Mouse (Mus musculus): ENCODE measurements around the gene Clk2. TPM values are rescaled to one million over a fixed set of nuclear protein-coding genes. Genes with fewer than 3 reads are reported as not detected.
"Not testable (repeated sequence)": the region's sequence is repeated elsewhere in the genome, so short reads cannot be mapped to it uniquely, and the experiment has no call there.

Clk2 gene
- polyA plus RNA-seq, 1 experiment from 2014 or later, result 42.5 TPM

DNA sequence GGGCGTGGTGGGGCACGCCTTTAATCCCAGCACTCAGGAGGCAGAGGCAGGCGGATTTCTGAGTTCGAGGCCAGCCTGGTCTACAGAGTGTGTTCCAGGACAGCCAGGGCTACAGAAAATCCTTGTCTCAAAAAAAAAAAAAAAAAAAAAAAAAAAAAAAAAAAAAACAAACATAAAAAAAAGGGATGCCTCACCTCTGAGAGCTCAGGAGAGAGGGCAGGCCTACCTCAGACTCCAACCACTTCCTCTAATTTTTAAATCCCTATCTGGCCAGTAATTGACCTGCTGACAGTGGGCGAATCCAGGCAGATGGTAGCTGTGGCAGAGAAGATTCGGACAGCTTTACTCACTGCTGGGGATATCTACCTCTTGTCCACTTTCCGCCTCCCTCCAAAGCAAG, 51.8 kb downstream of the Clk2 start:
- Histone ChIP-seq H3K36me3 (replicated peaks) (peaks cover 23% of the 10 kb centered on the region), H3K4me1 (peaks cover 73% of the 10 kb centered on the region), H3K27ac (peak overlapping the region; percentile 100; the same call in 1 of the 2 replicates)
- H3K9me3 ChIP-seq; H3K4me3 ChIP-seq (replicated peaks); H3K27me3 ChIP-seq; H3K9ac ChIP-seq; H3K4me2 ChIP-seq; ATAC-seq (ENCODE audit: low FRiP score): not testable (repeated sequence)
- WGBS, result 73% methylated on average over 7 of the region's 7 CpGs

- H3K9me3 ChIP-seq, result no peaks in the 10 kb centered on the region
- 84% methylated on average over 1 of the region's 1 CpGs for WGBS
- no peak overlapping the region for H3K4me2 ChIP-seq
- no peak overlapping the region for H3K4me3 ChIP-seq (replicated peaks)
- H3K27ac ChIP-seq, result peak overlapping the region; percentile 37
- no peak for ATAC-seq (ENCODE audit: low FRiP score)
- peaks cover 40% of the 10 kb centered on the region for H3K36me3 ChIP-seq (replicated peaks)
- peaks cover 75% of the 10 kb centered on the region for H3K4me1 ChIP-seq
- peak overlapping the region; percentile 17; the same call in 1 of the 2 replicates for H3K9ac ChIP-seq
- H3K27me3 ChIP-seq, result no peaks in the 10 kb centered on the region
Observed at GRCm38 (mm10) chr3:89218271-89218670, 53.7 kb downstream of the Clk2 start.

GRCm38 (mm10) chr3:89219546-89219945, 55.0 kb downstream of the Clk2 start:
- peaks cover 51% of the 10 kb centered on the region for H3K36me3 ChIP-seq (replicated peaks)
- no peaks in the 10 kb centered on the region for H3K27me3 ChIP-seq
- ATAC-seq (ENCODE audit: low FRiP score), result no peak
- 45% methylated on average over 8 of the region's 8 CpGs for WGBS
- 0 out of 2 replicates have a peak overlapping the region, but pooled peaks have one; percentile 18 for H3K9ac ChIP-seq
- H3K4me1 ChIP-seq, result peaks cover 84% of the 10 kb centered on the region
- no peaks in the 10 kb centered on the region for H3K9me3 ChIP-seq
- H3K4me2 ChIP-seq, result no peak overlapping the region
- no peak overlapping the region for H3K4me3 ChIP-seq (replicated peaks)
- H3K27ac ChIP-seq, result peak overlapping the region; percentile 57

GRCm38 (mm10) chr3:89221167-89221566, 56.6 kb downstream of the Clk2 start:
- ATAC-seq (ENCODE audit: low FRiP score), result no peak
- Histone ChIP-seq H3K9me3 (no peaks in the 10 kb centered on the region), H3K27ac (peak overlapping the region; percentile 50; the same call in 1 of the 2 replicates), H3K9ac (no peak overlapping the region), H3K27me3 (no peaks in the 10 kb centered on the region), H3K36me3 (replicated peaks) (peaks cover 61% of the 10 kb centered on the region), H3K4me1 (peaks cover 84% of the 10 kb centered on the region), H3K4me3 (replicated peaks) (no peak overlapping the region), H3K4me2 (no peak overlapping the region)
- 63% methylated on average over 5 of the region's 5 CpGs for WGBS

- Histone ChIP-seq H3K9me3 (no peaks in the 10 kb centered on the region), H3K27me3 (no peaks in the 10 kb centered on the region), H3K36me3 (replicated peaks) (peaks cover 49% of the 10 kb centered on the region), H3K27ac (peak overlapping the region; percentile 98), H3K4me3 (replicated peaks) (peak overlapping the region; percentile 76), H3K9ac (peak overlapping the region; percentile 92), H3K4me2 (peak overlapping the region; percentile 95), H3K4me1 (peaks cover 76% of the 10 kb centered on the region)
- no peak for ATAC-seq (ENCODE audit: low FRiP score)
- WGBS, result 30% methylated on average over 11 of the region's 11 CpGs
Observed at GRCm38 (mm10) chr3:89224796-89225195, 60.2 kb downstream of the Clk2 start.

GRCm38 (mm10) chr3:89225321-89225815, 60.8 kb downstream of the Clk2 start:
- Histone ChIP-seq H3K9ac (peak overlapping the region; percentile 92), H3K36me3 (replicated peaks) (peaks cover 45% of the 10 kb centered on the region), H3K4me2 (peak overlapping the region; percentile 95), H3K4me3 (replicated peaks) (peak overlapping the region; percentile 76), H3K27ac (peak overlapping the region; percentile 98), H3K9me3 (no peaks in the 10 kb centered on the region), H3K4me1 (peaks cover 73% of the 10 kb centered on the region), H3K27me3 (no peaks in the 10 kb centered on the region)
- no peak for ATAC-seq (ENCODE audit: low FRiP score)
- WGBS, result 11% methylated on average over 12 of the region's 12 CpGs

- Histone ChIP-seq H3K9me3 (no peaks in the 10 kb centered on the region), H3K4me1 (peaks cover 71% of the 10 kb centered on the region), H3K27me3 (no peaks in the 10 kb centered on the region), H3K9ac (peak overlapping the region; percentile 92), H3K36me3 (replicated peaks) (peaks cover 44% of the 10 kb centered on the region), H3K27ac (peak overlapping the region; percentile 98), H3K4me2 (peak overlapping the region; percentile 95), H3K4me3 (replicated peaks) (peak overlapping the region; percentile 76)
- 4% methylated on average over 4 of the region's 4 CpGs for whole genome bisulfite sequencing
- peak; percentile 77 for ATAC-seq (ENCODE audit: low FRiP score)
Observed at GRCm38 (mm10) chr3:89225918-89226317, 61.3 kb downstream of the Clk2 start.

- Histone ChIP-seq H3K27ac (peak overlapping the region; percentile 98), H3K4me1 (peaks cover 67% of the 10 kb centered on the region), H3K27me3 (no peaks in the 10 kb centered on the region), H3K9me3 (no peaks in the 10 kb centered on the region), H3K36me3 (replicated peaks) (peaks cover 39% of the 10 kb centered on the region), H3K4me3 (replicated peaks) (peak overlapping the region; percentile 76), H3K4me2 (peak overlapping the region; percentile 95), H3K9ac (peak overlapping the region; percentile 92)
- ATAC-seq (ENCODE audit: low FRiP score), result no peak
- whole genome bisulfite sequencing, result 1% methylated on average over 11 of the region's 11 CpGs
Observed at GRCm38 (mm10) chr3:89226361-89226760, 61.8 kb downstream of the Clk2 start.

Other genes starting within 250 kb of the Clk2 start
- gene Ash1l, start 214.2 kb upstream of the Clk2 start, polyA plus RNA-seq (2016; fragmentation: Nextera tagmentation; extraction: Ambion mirVana), result 22.1 and 23.6 TPM in 2 replicates
- gene Dap3, start 213.6 kb upstream of the Clk2 start, polyA plus RNA-seq (2016; fragmentation: Nextera tagmentation; extraction: Ambion mirVana), result 135 and 138 TPM in 2 replicates
- 36.0 and 40.0 TPM in 2 replicates for gene Rusc1, start 71.5 kb upstream of the Clk2 start, polyA plus RNA-seq (2016; fragmentation: Nextera tagmentation; extraction: Ambion mirVana)
- 0.12 TPM in 1 of 2 replicates, not detected in the other for gene Gm43738, start 63.7 kb upstream of the Clk2 start, polyA plus RNA-seq (2016; fragmentation: Nextera tagmentation; extraction: Ambion mirVana)
- gene Fdps, start 62.8 kb upstream of the Clk2 start, polyA plus RNA-seq (2016; fragmentation: Nextera tagmentation; extraction: Ambion mirVana), result 292 and 322 TPM in 2 replicates
- gene Pklr, start 28.7 kb upstream of the Clk2 start, polyA plus RNA-seq (2016; fragmentation: Nextera tagmentation; extraction: Ambion mirVana), result 0.09 and 0.22 TPM in 2 replicates
- gene Hcn3, start 4.6 kb upstream of the Clk2 start, polyA plus RNA-seq (2016; fragmentation: Nextera tagmentation; extraction: Ambion mirVana), result 11.2 and 15.1 TPM in 2 replicates
- gene Scamp3, start 12.7 kb downstream of the Clk2 start, polyA plus RNA-seq (2016; fragmentation: Nextera tagmentation; extraction: Ambion mirVana), result 89.7 and 94.4 TPM in 2 replicates
- gene Fam189b, start 18.3 kb downstream of the Clk2 start, polyA plus RNA-seq (2016; fragmentation: Nextera tagmentation; extraction: Ambion mirVana), result 25.6 and 26.3 TPM in 2 replicates
- 34.3 and 37.4 TPM in 2 replicates for gene Gba, start 38.1 kb downstream of the Clk2 start, polyA plus RNA-seq (2016; fragmentation: Nextera tagmentation; extraction: Ambion mirVana)
- gene Thbs3, start 50.4 kb downstream of the Clk2 start, polyA plus RNA-seq (2016; fragmentation: Nextera tagmentation; extraction: Ambion mirVana), result 95.1 and 97.9 TPM in 2 replicates
- 185 and 194 TPM in 2 replicates for gene Mtx1, start 62.3 kb downstream of the Clk2 start, polyA plus RNA-seq (2016; fragmentation: Nextera tagmentation; extraction: Ambion mirVana)
- gene Muc1, start 64.3 kb downstream of the Clk2 start, polyA plus RNA-seq (2016; fragmentation: Nextera tagmentation; extraction: Ambion mirVana), result 3.8 and 4.7 TPM in 2 replicates
- gene Krtcap2, start 81.2 kb downstream of the Clk2 start, polyA plus RNA-seq (2016; fragmentation: Nextera tagmentation; extraction: Ambion mirVana), result 249 and 252 TPM in 2 replicates
- gene Trim46, start 81.5 kb downstream of the Clk2 start, polyA plus RNA-seq (2016; fragmentation: Nextera tagmentation; extraction: Ambion mirVana), result 25.1 and 26.6 TPM in 2 replicates
- gene Dpm3, start 94.6 kb downstream of the Clk2 start, polyA plus RNA-seq (2016; fragmentation: Nextera tagmentation; extraction: Ambion mirVana), result 79.1 and 84.3 TPM in 2 replicates
- 28.6 and 29.7 TPM in 2 replicates for gene Slc50a1, start 105.8 kb downstream of the Clk2 start, polyA plus RNA-seq (2016; fragmentation: Nextera tagmentation; extraction: Ambion mirVana)
- gene Efna1, start 116.3 kb downstream of the Clk2 start, polyA plus RNA-seq (2016; fragmentation: Nextera tagmentation; extraction: Ambion mirVana), result 9.7 and 12.6 TPM in 2 replicates
- gene Efna3, start 158.2 kb downstream of the Clk2 start, polyA plus RNA-seq (2016; fragmentation: Nextera tagmentation; extraction: Ambion mirVana), result 11.9 and 14.9 TPM in 2 replicates
- gene Efna4, start 173.2 kb downstream of the Clk2 start, polyA plus RNA-seq (2016; fragmentation: Nextera tagmentation; extraction: Ambion mirVana), result 17.1 and 20.0 TPM in 2 replicates
- gene Adam15, start 185.2 kb downstream of the Clk2 start, polyA plus RNA-seq (2016; fragmentation: Nextera tagmentation; extraction: Ambion mirVana), result 22.7 and 28.2 TPM in 2 replicates
- 0.13 and 0.22 TPM in 2 replicates for gene Dcst2, start 197.2 kb downstream of the Clk2 start, polyA plus RNA-seq (2016; fragmentation: Nextera tagmentation; extraction: Ambion mirVana)
- 0.36 and 0.54 TPM in 2 replicates for gene Dcst1, start 200.5 kb downstream of the Clk2 start, polyA plus RNA-seq (2016; fragmentation: Nextera tagmentation; extraction: Ambion mirVana)
- gene Zbtb7b, start 230.0 kb downstream of the Clk2 start, polyA plus RNA-seq (2016; fragmentation: Nextera tagmentation; extraction: Ambion mirVana), result 0.45 and 0.62 TPM in 2 replicates
- gene Lenep, start 238.0 kb downstream of the Clk2 start, polyA plus RNA-seq (2016; fragmentation: Nextera tagmentation; extraction: Ambion mirVana), result 0.24 and 2.0 TPM in 2 replicates
- 32.2 and 33.1 TPM in 2 replicates for gene Flad1, start 247.1 kb downstream of the Clk2 start, polyA plus RNA-seq (2016; fragmentation: Nextera tagmentation; extraction: Ambion mirVana)